Mouse (Mus musculus): ENCODE measurements around the gene Gucd1. TPM values are rescaled to one million over a fixed set of nuclear protein-coding genes. Genes with fewer than 3 reads are reported as not detected.

Gene Gucd1
- total and polyA plus RNA-seq, 2 experiments from 2014 or later, result 16.0 to 44.9 TPM

DNA sequence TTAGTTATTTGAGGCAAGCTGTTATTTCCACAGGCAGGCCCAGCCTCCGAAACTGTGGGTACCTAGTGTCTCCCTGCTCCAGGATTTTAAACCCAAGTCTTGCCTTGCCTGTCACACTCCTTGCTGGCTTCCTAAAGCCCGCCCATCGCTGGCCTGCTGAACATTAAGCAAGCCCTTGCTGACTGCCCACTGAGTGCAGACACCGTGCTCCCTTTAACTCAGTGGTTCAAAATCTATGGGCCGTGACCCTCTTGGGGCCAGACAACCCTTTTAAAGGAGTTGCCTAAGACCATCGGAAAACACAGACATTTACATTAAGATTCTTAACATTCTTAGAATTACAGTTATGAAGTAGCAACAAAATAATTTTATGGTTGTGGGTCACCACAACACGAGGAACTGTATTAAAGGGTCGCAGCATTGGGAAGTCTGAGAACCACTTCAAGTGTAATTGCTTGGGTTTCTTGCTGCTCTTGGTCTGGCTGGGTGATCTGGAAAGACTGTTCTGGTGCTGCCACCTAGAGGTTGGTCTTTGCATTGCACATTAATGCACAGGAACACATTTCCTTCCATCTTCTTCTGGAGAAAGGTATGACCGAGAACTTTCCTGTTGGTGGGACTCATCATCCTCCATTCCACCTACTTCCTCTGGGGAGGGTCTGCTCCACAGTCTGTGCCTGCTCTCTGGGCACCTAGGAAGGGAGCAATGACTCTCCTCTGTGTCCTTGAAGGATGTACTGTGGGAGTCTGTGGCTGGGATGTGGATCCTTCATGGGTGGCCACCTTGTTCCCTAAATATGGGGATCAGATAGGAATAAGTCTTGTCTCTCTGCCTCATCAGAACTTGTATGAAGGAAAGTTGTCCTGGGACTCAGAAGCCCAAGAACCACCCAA lies 31.4 kb downstream of the Gucd1 start:
- Histone ChIP-seq H3K4me1 (ENCODE audit: insufficient read depth) (no peaks in the 10 kb centered on the region), H3K9ac (no peak overlapping the region), H3K27me3 (ENCODE audit: insufficient read depth, low read length) (no peaks in the 10 kb centered on the region), H3K9me3 (ENCODE audit: low read length) (no peaks in the 10 kb centered on the region), H3K4me3 (ENCODE audit: low read depth, low read length) (no peak overlapping the region), H3K27ac (ENCODE audit: low read depth, low read length) (no peak overlapping the region), H3K36me3 (ENCODE audit: insufficient read depth) (no peaks in the 10 kb centered on the region), H3K4me2 (ENCODE audit: low read depth) (no peak overlapping the region)
- peak; percentile 74 for ATAC-seq
- DNase-seq, result peak; percentile 89
- 59% methylated on average over 9 of the region's 9 CpGs for WGBS
- peak; percentile 97 for TF ChIP-seq CTCF (IDR thresholded peaks at IDR 0.05; ENCODE audit: low read depth)

DNA sequence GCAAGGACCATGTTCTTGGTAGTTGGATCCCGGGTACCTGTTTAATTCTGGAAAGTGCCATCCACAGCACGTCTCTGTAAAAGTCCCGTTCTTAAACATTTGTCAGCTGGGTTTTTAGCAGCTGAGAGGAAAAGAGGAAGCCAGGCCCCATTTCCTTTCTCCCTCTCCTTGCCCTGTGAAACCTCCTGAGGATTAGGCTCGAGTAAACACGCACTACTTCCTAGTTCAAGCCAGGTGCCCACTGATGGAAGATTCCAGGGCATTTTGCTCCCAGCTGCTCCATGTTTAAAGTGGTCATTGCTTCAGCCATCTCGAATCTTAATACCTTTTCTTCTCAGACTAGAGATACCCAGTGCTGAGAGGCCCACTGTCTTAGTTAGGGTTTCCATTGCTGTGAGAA lies 33.0 kb downstream of the Gucd1 start:
- TF ChIP-seq CTCF (IDR thresholded peaks at IDR 0.05; ENCODE audit: low read depth), result no peak
- H3K4me2 ChIP-seq (ENCODE audit: low read depth), result no peak overlapping the region
- H3K4me1 ChIP-seq (ENCODE audit: insufficient read depth), result no peaks in the 10 kb centered on the region
- 79% methylated on average over 6 of the region's 6 CpGs for WGBS
- no peaks in the 10 kb centered on the region for H3K9me3 ChIP-seq (ENCODE audit: low read length)
- H3K9ac ChIP-seq, result no peak overlapping the region
- no peak overlapping the region for H3K4me3 ChIP-seq (ENCODE audit: low read depth, low read length)
- no peaks in the 10 kb centered on the region for H3K27me3 ChIP-seq (ENCODE audit: insufficient read depth, low read length)
- DNase-seq (no peak), ATAC-seq (no peak)
- H3K27ac ChIP-seq (ENCODE audit: low read depth, low read length), result no peak overlapping the region
- no peaks in the 10 kb centered on the region for H3K36me3 ChIP-seq (ENCODE audit: insufficient read depth)

GRCm38 (mm10) chr10:75484066-75484465 lies 33.7 kb downstream of the Gucd1 start:
- no peaks in the 10 kb centered on the region for H3K27me3 ChIP-seq (ENCODE audit: insufficient read depth, low read length)
- WGBS, result 89% methylated on average over 6 of the region's 6 CpGs
- no peak overlapping the region for H3K27ac ChIP-seq (ENCODE audit: low read depth, low read length)
- no peak overlapping the region for H3K9ac ChIP-seq
- DNase-seq, result no peak
- ATAC-seq, result no peak
- no peak overlapping the region for H3K4me2 ChIP-seq (ENCODE audit: low read depth)
- no peaks in the 10 kb centered on the region for H3K4me1 ChIP-seq (ENCODE audit: insufficient read depth)
- TF ChIP-seq CTCF (IDR thresholded peaks at IDR 0.05; ENCODE audit: low read depth), result no peak
- no peak overlapping the region for H3K4me3 ChIP-seq (ENCODE audit: low read depth, low read length)
- H3K36me3 ChIP-seq (ENCODE audit: insufficient read depth), result no peaks in the 10 kb centered on the region
- no peaks in the 10 kb centered on the region for H3K9me3 ChIP-seq (ENCODE audit: low read length)

DNA sequence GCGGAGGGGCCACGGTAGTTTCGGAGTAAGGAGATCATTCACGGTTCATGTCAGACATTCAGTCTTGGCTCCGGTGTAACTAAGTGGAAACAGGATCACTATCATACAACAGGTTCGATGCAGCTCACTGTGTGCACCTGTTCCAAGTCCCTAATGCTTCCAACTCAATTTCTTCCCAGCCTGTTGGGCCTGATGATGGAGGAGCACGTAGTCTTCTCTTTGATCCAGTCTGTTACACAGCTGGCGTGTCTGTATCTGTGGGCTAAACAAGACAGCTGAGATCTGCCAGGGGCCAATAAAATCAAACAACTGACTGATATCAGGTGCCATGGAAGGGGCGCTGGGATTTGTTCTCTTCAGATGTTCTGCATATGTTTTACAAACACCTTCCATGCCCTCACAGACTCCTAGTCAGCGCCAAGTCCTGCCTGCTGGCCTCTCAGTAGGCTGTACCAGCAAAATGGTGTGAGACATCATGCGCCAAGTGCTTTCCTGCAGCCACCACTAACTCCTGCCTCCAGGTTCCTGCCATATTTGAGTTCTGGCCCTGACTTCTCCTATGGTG lies 34.8 kb downstream of the Gucd1 start:
- 85% methylated on average over 11 of the region's 11 CpGs for WGBS

DNA sequence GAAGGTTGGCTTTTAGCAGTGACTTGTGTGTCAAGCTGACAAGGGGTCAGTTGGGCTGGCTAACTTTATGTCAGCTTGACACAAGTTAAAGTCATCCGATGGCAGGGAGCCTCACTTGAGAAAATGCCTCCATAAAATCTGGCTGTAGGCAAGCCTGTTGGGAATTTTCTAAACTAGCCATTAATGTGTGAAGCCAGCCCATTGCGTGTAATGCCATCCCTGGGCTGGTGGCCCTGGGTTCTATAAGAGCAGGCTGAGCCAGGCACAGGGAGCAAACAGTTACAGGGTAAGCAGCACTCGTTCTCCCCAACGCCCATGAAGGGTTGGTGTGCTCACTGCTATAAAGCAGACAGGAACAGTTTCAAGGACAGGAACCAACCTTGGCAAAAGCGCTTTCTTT lies 35.5 kb downstream of the Gucd1 start:
- H3K4me2 ChIP-seq (ENCODE audit: low read depth), result no peak overlapping the region
- no peaks in the 10 kb centered on the region for H3K9me3 ChIP-seq (ENCODE audit: low read length)
- DNase-seq, result no peak
- WGBS, result 94% methylated on average over 5 of the region's 5 CpGs
- 0 out of 2 replicates have a peak, but pooled peaks cover 4% of the 10 kb centered on the region for H3K4me1 ChIP-seq (ENCODE audit: insufficient read depth)
- no peak for ATAC-seq
- H3K27ac ChIP-seq (ENCODE audit: low read depth, low read length), result no peak overlapping the region
- no peak overlapping the region for H3K9ac ChIP-seq
- no peaks in the 10 kb centered on the region for H3K36me3 ChIP-seq (ENCODE audit: insufficient read depth)
- no peaks in the 10 kb centered on the region for H3K27me3 ChIP-seq (ENCODE audit: insufficient read depth, low read length)
- H3K4me3 ChIP-seq (ENCODE audit: low read depth, low read length), result no peak overlapping the region
- no peak for TF ChIP-seq CTCF (IDR thresholded peaks at IDR 0.05; ENCODE audit: low read depth)

More for the DNA sequence above, 34.8 kb downstream of the Gucd1 start:
- DNase-seq (no peak), ATAC-seq (no peak)
- no peak for TF ChIP-seq CTCF (IDR thresholded peaks at IDR 0.05; ENCODE audit: low read depth)
- H3K4me2 ChIP-seq (ENCODE audit: low read depth), result no peak overlapping the region
- 0 out of 2 replicates have a peak, but pooled peaks cover 4% of the 10 kb centered on the region for H3K4me1 ChIP-seq (ENCODE audit: insufficient read depth)
- H3K4me3 ChIP-seq (ENCODE audit: low read depth, low read length), result no peak overlapping the region
- H3K9ac ChIP-seq, result no peak overlapping the region
- H3K27ac ChIP-seq (ENCODE audit: low read depth, low read length), result no peak overlapping the region
- H3K36me3 ChIP-seq (ENCODE audit: insufficient read depth), result no peaks in the 10 kb centered on the region
- H3K9me3 ChIP-seq (ENCODE audit: low read length), result no peaks in the 10 kb centered on the region
- no peaks in the 10 kb centered on the region for H3K27me3 ChIP-seq (ENCODE audit: insufficient read depth, low read length)

GRCm38 (mm10) chr10:75481703-75482102 lies 36.1 kb downstream of the Gucd1 start:
- TF ChIP-seq CTCF (IDR thresholded peaks at IDR 0.05; ENCODE audit: low read depth), result no peak
- Histone ChIP-seq H3K4me2 (ENCODE audit: low read depth) (no peak overlapping the region), H3K36me3 (ENCODE audit: insufficient read depth) (no peaks in the 10 kb centered on the region), H3K27ac (ENCODE audit: low read depth, low read length) (no peak overlapping the region), H3K27me3 (ENCODE audit: insufficient read depth, low read length) (no peaks in the 10 kb centered on the region), H3K4me1 (ENCODE audit: insufficient read depth) (0 out of 2 replicates have a peak, but pooled peaks cover 4% of the 10 kb centered on the region), H3K9ac (no peak overlapping the region), H3K4me3 (ENCODE audit: low read depth, low read length) (no peak overlapping the region), H3K9me3 (ENCODE audit: low read length) (no peaks in the 10 kb centered on the region)
- no peak for ATAC-seq
- no peak for DNase-seq
- WGBS, result 88% methylated on average over 4 of the region's 4 CpGs

GRCm38 (mm10) chr10:75479955-75480354 lies 37.8 kb downstream of the Gucd1 start:
- no peak for ATAC-seq
- H3K9ac ChIP-seq, result no peak overlapping the region

More at GRCm38 (mm10) chr10:75479955-75480354, 37.8 kb downstream of the Gucd1 start:
- Histone ChIP-seq H3K27me3 (ENCODE audit: insufficient read depth, low read length) (no peaks in the 10 kb centered on the region), H3K9me3 (ENCODE audit: low read length) (no peaks in the 10 kb centered on the region), H3K36me3 (ENCODE audit: insufficient read depth) (no peaks in the 10 kb centered on the region), H3K27ac (ENCODE audit: low read depth, low read length) (no peak overlapping the region), H3K4me3 (ENCODE audit: low read depth, low read length) (no peak overlapping the region), H3K4me2 (ENCODE audit: low read depth) (no peak overlapping the region), H3K4me1 (ENCODE audit: insufficient read depth) (peaks cover 6% of the 10 kb centered on the region; the same call in 1 of the 2 replicates)
- DNase-seq, result no peak
- 94% methylated on average over 2 of the region's 2 CpGs for WGBS
- TF ChIP-seq CTCF (IDR thresholded peaks at IDR 0.05; ENCODE audit: low read depth), result no peak
